Mouse (Mus musculus) small intestine, adult 2 months (tissue): ENCODE data around the gene Sesn2.

Source experiments
- CTCF ChIP-seq: fragments of 200-500 bp; IDR thresholded peaks from 2 replicates; pipeline ENCODE4 v1.5.1; 2012; ENCODE audit warnings: low read depth, mild to moderate bottlenecking, control low read depth, inconsistent platforms, low read length, moderate library complexity, mixed read lengths; ENCODE audit not compliant: insufficient replicate concordance, insufficient read length; ENCODE audit errors: extremely low read depth
- POLR2A ChIP-seq: fragments of 200-500 bp; IDR thresholded peaks from 2 replicates; pipeline ENCODE4 v1.6.1; 2012; ENCODE audit warnings: low read depth, mild to moderate bottlenecking, control low read depth, inconsistent platforms, low read length, moderate library complexity

- TF ChIP-seq CTCF: no peak
- no peak for TF ChIP-seq POLR2A
Measured at GRCm38 (mm10) chr4:132490273-132491010, 19.9 kb downstream of the Sesn2 start.
